Mouse (Mus musculus): ENCODE measurements around the gene Slamf8.

Slamf8 gene

GRCm38 (mm10) chr1:172593321-172593720 lies 3.0 kb upstream of the Slamf8 start:
- DNase-seq, result no peak

- DNase-seq, result no peak
Observed at GRCm38 (mm10) chr1:172585612-172586567, 4.5 kb downstream of the Slamf8 start.

- DNase-seq, result no peak
Observed at GRCm38 (mm10) chr1:172585026-172585425, 5.3 kb downstream of the Slamf8 start.

GRCm38 (mm10) chr1:172584271-172584670 lies 6.1 kb downstream of the Slamf8 start:
- DNase-seq, result no peak

GRCm38 (mm10) chr1:172582436-172582835 lies 7.9 kb downstream of the Slamf8 start:
- no peak for DNase-seq

GRCm38 (mm10) chr1:172580116-172580515 lies 10.3 kb downstream of the Slamf8 start:
- DNase-seq, result no peak

GRCm38 (mm10) chr1:172567758-172568157 lies 22.6 kb downstream of the Slamf8 start:
- DNase-seq, result no peak

- no peak for DNase-seq
Observed at GRCm38 (mm10) chr1:172566131-172566530, 24.2 kb downstream of the Slamf8 start.

- no peak for DNase-seq
Observed at GRCm38 (mm10) chr1:172563465-172563828, 26.9 kb downstream of the Slamf8 start.

GRCm38 (mm10) chr1:172562641-172563464 lies 27.5 kb downstream of the Slamf8 start:
- peak; percentile 56 for DNase-seq

- no peak for DNase-seq
Observed at GRCm38 (mm10) chr1:172555638-172556037, 34.7 kb downstream of the Slamf8 start, which contains the start of gene Vsig8. Gene Vsig8, plus strand, starts transcription at chr1:172555938.

- DNase-seq, result no peak
Observed at GRCm38 (mm10) chr1:172552623-172553022, 37.7 kb downstream of the Slamf8 start.

- DNase-seq, result no peak
Observed at GRCm38 (mm10) chr1:172551009-172551408, 39.4 kb downstream of the Slamf8 start.

- peak; percentile 38 for DNase-seq
Observed at GRCm38 (mm10) chr1:172550551-172550951, 39.8 kb downstream of the Slamf8 start.

GRCm38 (mm10) chr1:172549717-172550116 lies 40.7 kb downstream of the Slamf8 start:
- DNase-seq, result no peak

- no peak for DNase-seq
Observed at GRCm38 (mm10) chr1:172549314-172549713, 41.1 kb downstream of the Slamf8 start.

GRCm38 (mm10) chr1:172548501-172548900 lies 41.9 kb downstream of the Slamf8 start:
- no peak for DNase-seq

GRCm38 (mm10) chr1:172546062-172546461 lies 44.3 kb downstream of the Slamf8 start:
- DNase-seq, result no peak

- DNase-seq, result no peak
Observed at GRCm38 (mm10) chr1:172540283-172540820, 50.0 kb downstream of the Slamf8 start.

- no peak for DNase-seq
Observed at GRCm38 (mm10) chr1:172539827-172540226, 50.5 kb downstream of the Slamf8 start.

GRCm38 (mm10) chr1:172535116-172535515 lies 55.3 kb downstream of the Slamf8 start:
- no peak for DNase-seq

GRCm38 (mm10) chr1:172532551-172532950 lies 57.8 kb downstream of the Slamf8 start:
- peak; percentile 19 for DNase-seq
